ENCODE assay signal across 13 mouse cellular contexts in the genomic region with DNA sequence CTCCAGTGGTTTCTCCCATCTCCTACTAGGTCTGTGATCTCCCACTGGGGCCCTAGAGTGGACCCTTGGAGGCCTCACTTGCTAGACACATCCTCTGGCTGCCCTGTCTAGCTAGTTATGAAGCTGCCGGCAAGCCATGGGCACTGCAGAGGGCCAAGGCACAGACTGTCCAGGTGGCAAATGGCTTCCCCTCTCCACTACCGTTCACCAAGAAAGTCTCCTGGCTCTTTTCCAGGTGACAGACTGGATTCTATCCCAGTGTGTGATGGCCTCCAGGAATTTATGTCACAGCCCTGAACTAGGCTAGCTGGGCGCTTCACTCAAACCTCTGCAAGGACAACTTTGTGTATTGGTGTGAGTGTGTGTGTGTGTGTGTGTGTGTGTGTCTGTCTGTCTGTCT. TPM values are rescaled to one million over a fixed set of nuclear protein-coding genes. Genes with fewer than 3 reads are reported as not detected.
A peak's percentile ranks its signal among the peaks of the same experiment; 100 is the strongest.
DNase-seq lines count a peak whose midpoint lies in the region; ATAC-seq and TF ChIP-seq lines count a peak whose summit lies in the region.
"Had no signal": no experiment of that assay in that cellular context is flagged by ENCODE, and none has a peak within 500 bp of the region (broad histone marks: within the 10 kb centered on the region; RNA-seq: fewer than 3 reads in every experiment).

No protein-coding gene starts in this region.

- H3K36me3 ChIP-seq in lung, embryonic 14.5 days (ENCODE audit: insufficient read depth): no peaks in the 10 kb centered on the region
- H3K36me3 ChIP-seq in limb, embryonic 15.5 days: no peaks in the 10 kb centered on the region
- H3K36me3 ChIP-seq: neural tube, embryonic 12.5 days had no signal

- H3K4me3 ChIP-seq in gastrocnemius, adult 2 months: no peak overlapping the region
- H3K4me3 ChIP-seq in lung, embryonic 14.5 days (ENCODE audit: low read depth, low read length): no peak overlapping the region
- no peak overlapping the region for H3K4me3 ChIP-seq in limb, embryonic 15.5 days
- H3K4me3 ChIP-seq: heart, adult 2 months; neural tube, embryonic 12.5 days had no signal

- no peak overlapping the region for H3K4me2 ChIP-seq in lung, embryonic 14.5 days
- no peak overlapping the region for H3K4me2 ChIP-seq in limb, embryonic 15.5 days
- H3K4me2 ChIP-seq: neural tube, embryonic 12.5 days had no signal

- WGBS in lung, embryonic 14.5 days: 50% methylated on average over 3 of the region's 3 CpGs
- 49% methylated on average over 3 of the region's 3 CpGs for WGBS in limb, embryonic 15.5 days

- no peak for ATAC-seq in lung, embryonic 14.5 days (ENCODE audit: insufficient read depth)
- ATAC-seq in limb, embryonic 15.5 days (ENCODE audit: insufficient number of reproducible peaks, low FRiP score, low TSS enrichment, low read depth): no peak
- ATAC-seq in activated CD4-positive, CD25-positive, alpha-beta regulatory T cell, adult 4 months: no peak

- H3K27ac ChIP-seq in gastrocnemius, adult 2 months: no peak overlapping the region
- H3K27ac ChIP-seq in lung, embryonic 14.5 days (ENCODE audit: low read depth): no peak overlapping the region
- H3K27ac ChIP-seq in limb, embryonic 15.5 days: 0 out of 2 replicates have a peak overlapping the region, but pooled peaks have one; percentile 13
- H3K27ac ChIP-seq: heart, adult 2 months; neural tube, embryonic 12.5 days had no signal

- no peaks in the 10 kb centered on the region for H3K27me3 ChIP-seq in lung, embryonic 14.5 days (ENCODE audit: insufficient read depth, low read length)
- H3K27me3 ChIP-seq in limb, embryonic 15.5 days: peaks cover 7% of the 10 kb centered on the region; the same call in 1 of the 2 replicates
- H3K27me3 ChIP-seq: neural tube, embryonic 12.5 days had no signal

- no peaks in the 10 kb centered on the region for H3K9me3 ChIP-seq in lung, embryonic 14.5 days (ENCODE audit: low read depth, low read length)
- no peaks in the 10 kb centered on the region for H3K9me3 ChIP-seq in limb, embryonic 15.5 days
- H3K9me3 ChIP-seq: neural tube, embryonic 12.5 days had no signal

- no peaks in the 10 kb centered on the region; the same call in 1 of the 2 replicates for H3K4me1 ChIP-seq in lung, embryonic 14.5 days (ENCODE audit: insufficient read depth)
- H3K4me1 ChIP-seq in limb, embryonic 15.5 days: peaks cover 44% of the 10 kb centered on the region

- no peak for TF ChIP-seq CTCF in gastrocnemius, adult 2 months (IDR thresholded peaks at IDR 0.05)
- TF ChIP-seq CTCF in lung, embryonic 14.5 days (IDR thresholded peaks at IDR 0.05; ENCODE audit: low read depth): no peak

- intact Hi-C loops in gastrocnemius, adult 2 months (cut with DNase I): no loop called here
- intact Hi-C loops in left cerebral cortex, postnatal 36 days (cut with DNase I): no loop called here

- H3K9ac ChIP-seq in lung, embryonic 14.5 days: no peak overlapping the region
- no peak overlapping the region for H3K9ac ChIP-seq in limb, embryonic 15.5 days
- H3K9ac ChIP-seq: neural tube, embryonic 12.5 days had no signal

- DNase-seq in gastrocnemius, adult 2 months: peak; percentile 66
- no peak for DNase-seq in gastrocnemius, adult 8-10 months (ENCODE audit: low spot score in 2 of 2)
- DNase-seq in lung, embryonic 14.5 days: peak; percentile 35
- DNase-seq in lung, postnatal 14 days: no peak
- DNase-seq in cerebellum, postnatal 25 days: peak; percentile 62 to 76
- no peak for DNase-seq in left cerebral cortex, postnatal 36 days (ENCODE audit: low spot score in 2 of 2)
- DNase-seq: lung, adult 18-20 months; right cerebral cortex, postnatal 14 days had no signal

RNA-seq across cellular contexts. Expression of a gene that starts 35.0 kb away (rescaled TPM):
- total RNA-seq in gastrocnemius, adult 2 months (2021): 1 to 10 TPM; 2.6 to 3.2 TPM
- 1 to 10 TPM in 3 of 4 experiments, under 1 TPM in 1; 0.73 to 2.1 (median 1.5) TPM for total RNA-seq in gastrocnemius, adult 8-10 months (2022)
- 2.1 and 2.8 TPM in 2 replicates for polyA plus RNA-seq in lung, embryonic 14.5 days (2014; fragmentation: Nextera tagmentation; extraction: Ambion mirVana)
- polyA plus RNA-seq in limb, embryonic 15.5 days (2015; fragmentation: Nextera tagmentation; extraction: Ambion mirVana): 2.2 and 2.6 TPM in 2 replicates
- total RNA-seq in left cerebral cortex, postnatal 36 days (2021): 10 to 100 TPM; 45.7 to 53.7 TPM
- under 1 TPM in 1 of 2 experiments, not detected in 1; 0.04 TPM for polyA plus RNA-seq in activated CD4-positive, CD25-positive, alpha-beta regulatory T cell, adult 4 months (2017; shearing (Covaris generic))
- total RNA-seq: megakaryocyte-erythroid progenitor cell, adult 5-6 weeks had no signal

Comparison
In these comparisons a context has a peak if more than half of its experiments do, and no peak if none do; other contexts are left out.
1. DNase-seq: peak in gastrocnemius, adult 2 months (single experiment), lung, embryonic 14.5 days (single experiment) and cerebellum, postnatal 25 days (2 of 2); none in gastrocnemius, adult 8-10 months (0 of 2), lung, postnatal 14 days (single experiment) and left cerebral cortex, postnatal 36 days (0 of 2).
2. RNA of a gene that starts 35.0 kb away (total RNA-seq): 45.7 to 53.7 TPM in left cerebral cortex, postnatal 36 days; 2.6 to 3.2 TPM in gastrocnemius, adult 2 months and 0.73 to 2.1 TPM in gastrocnemius, adult 8-10 months; every median in the first group is over 10 times any median in the second.